Mouse (Mus musculus): ENCODE measurements around the gene Ttc28. TPM values are rescaled to one million over a fixed set of nuclear protein-coding genes. Genes with fewer than 3 reads are reported as not detected.

Ttc28 gene
- total RNA-seq, 2 experiments from 2014 or later: 10.2 to 11.7 TPM

- no peak overlapping the region for H3K4me3 ChIP-seq
- no peak overlapping the region for H3K27ac ChIP-seq
- no peak for TF ChIP-seq CTCF (conservative IDR thresholded peaks at IDR 0.05)
- DNase-seq (ENCODE audit: low spot score in 2 of 2): no peak
These were observed 343.2 kb downstream of the Ttc28 start for GRCm38 (mm10) chr5:111222820-111223219.

DNA sequence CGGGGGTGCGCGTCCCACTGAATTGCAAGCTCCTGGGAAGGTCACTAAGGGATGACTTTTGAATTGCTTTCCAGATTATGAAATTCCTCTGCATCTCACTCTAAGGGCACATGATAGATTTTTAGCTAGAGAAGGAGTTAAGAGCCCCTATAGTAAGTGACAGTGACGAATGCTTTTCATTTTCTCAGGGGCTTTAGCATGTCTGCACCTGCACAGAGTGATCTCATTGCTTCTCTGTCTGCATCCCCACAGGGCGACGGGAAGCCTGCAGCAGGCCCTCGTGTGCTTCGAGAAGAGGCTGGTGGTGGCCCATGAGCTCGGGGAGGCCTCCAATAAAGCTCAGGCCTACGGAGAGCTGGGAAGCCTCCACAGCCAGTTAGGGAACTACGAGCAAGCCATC lies 345.7 kb downstream of the Ttc28 start:
- DNase-seq (ENCODE audit: low spot score in 2 of 2): no peak
- TF ChIP-seq CTCF (conservative IDR thresholded peaks at IDR 0.05): no peak
- Histone ChIP-seq H3K4me3 (no peak overlapping the region), H3K27ac (no peak overlapping the region)

- H3K4me3 ChIP-seq: no peak overlapping the region
- no peak overlapping the region for H3K27ac ChIP-seq
- no peak for DNase-seq (ENCODE audit: low spot score in 2 of 2)
- no peak for TF ChIP-seq CTCF (conservative IDR thresholded peaks at IDR 0.05)
These were observed 346.9 kb downstream of the Ttc28 start for GRCm38 (mm10) chr5:111226486-111226885.

- Histone ChIP-seq H3K4me3 (no peak overlapping the region), H3K27ac (no peak overlapping the region)
- TF ChIP-seq CTCF (conservative IDR thresholded peaks at IDR 0.05): no peak
- DNase-seq (ENCODE audit: low spot score in 2 of 2): no peak
These were observed 348.2 kb downstream of the Ttc28 start for GRCm38 (mm10) chr5:111227850-111228249.

DNA sequence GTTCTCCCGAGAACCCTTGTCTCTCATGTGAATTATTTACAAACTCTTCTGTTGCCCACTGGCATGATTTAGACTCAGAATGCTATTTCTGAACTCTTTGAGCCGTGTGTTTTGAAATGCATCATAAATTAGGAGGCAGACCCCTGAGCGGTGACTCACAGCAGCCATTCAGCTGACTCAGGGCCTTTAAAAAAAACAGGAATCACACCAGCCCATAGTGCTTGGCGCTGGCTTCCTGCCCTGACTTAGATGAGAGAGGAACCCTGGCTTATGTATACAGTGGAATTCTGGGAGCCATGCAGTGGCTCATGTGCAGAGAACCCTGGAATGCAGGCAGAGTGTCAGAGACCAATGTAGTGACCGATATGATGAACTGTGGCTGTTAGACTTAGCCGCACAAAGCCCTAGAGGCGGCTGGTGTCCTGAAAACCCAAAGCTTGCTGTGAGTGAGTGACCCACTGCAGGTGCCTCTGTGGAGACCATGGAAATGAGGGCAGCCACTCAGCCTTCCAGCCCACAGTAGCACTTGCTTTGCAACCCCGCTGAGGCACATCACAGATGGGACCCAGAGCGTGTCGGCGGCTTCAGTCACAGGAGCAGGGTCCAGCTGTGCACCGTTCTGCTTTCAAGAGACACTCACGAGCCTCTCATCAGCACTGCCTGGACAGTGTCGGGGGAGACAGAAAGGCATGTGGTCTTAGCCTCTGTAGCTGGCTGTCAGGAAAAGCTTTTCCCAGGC lies 348.9 kb downstream of the Ttc28 start:
- Histone ChIP-seq H3K27ac (no peak overlapping the region), H3K4me3 (no peak overlapping the region)
- no peak for DNase-seq (ENCODE audit: low spot score in 2 of 2)
- TF ChIP-seq CTCF (conservative IDR thresholded peaks at IDR 0.05): no peak

- no peak for DNase-seq (ENCODE audit: low spot score in 2 of 2)
- TF ChIP-seq CTCF (conservative IDR thresholded peaks at IDR 0.05): no peak
- Histone ChIP-seq H3K4me3 (no peak overlapping the region), H3K27ac (no peak overlapping the region)
These were observed 349.4 kb downstream of the Ttc28 start for GRCm38 (mm10) chr5:111229041-111229394.

DNA sequence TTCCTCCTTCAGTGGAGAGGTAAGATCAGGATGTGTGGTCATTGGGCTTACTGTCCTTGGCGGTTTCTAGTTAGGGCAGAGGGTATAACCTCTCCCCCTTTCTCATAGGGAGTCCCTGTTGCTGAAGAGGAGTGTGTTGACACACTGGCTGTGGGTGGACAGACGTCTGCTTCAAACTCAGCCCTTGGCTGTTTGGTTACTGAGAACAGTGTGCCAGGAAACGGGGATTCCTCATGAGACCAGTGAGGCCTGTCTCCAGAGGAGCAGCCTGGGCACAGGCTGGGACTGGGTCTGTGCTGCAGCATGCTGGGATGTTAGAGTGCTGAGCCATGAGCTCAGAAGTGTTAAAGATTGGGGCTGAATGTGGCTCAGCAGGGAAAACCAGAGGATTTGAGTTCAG lies 350.1 kb downstream of the Ttc28 start:
- no peak for TF ChIP-seq CTCF (conservative IDR thresholded peaks at IDR 0.05)
- Histone ChIP-seq H3K27ac (no peak overlapping the region), H3K4me3 (no peak overlapping the region)
- no peak for DNase-seq (ENCODE audit: low spot score in 2 of 2)

- no peak overlapping the region for H3K27ac ChIP-seq
- DNase-seq (ENCODE audit: low spot score in 2 of 2): no peak
- TF ChIP-seq CTCF (conservative IDR thresholded peaks at IDR 0.05): no peak
These were observed 351.4 kb downstream of the Ttc28 start for GRCm38 (mm10) chr5:111231044-111231443.

GRCm38 (mm10) chr5:111231769-111232168 lies 352.2 kb downstream of the Ttc28 start:
- TF ChIP-seq CTCF (conservative IDR thresholded peaks at IDR 0.05): no peak
- H3K27ac ChIP-seq: no peak overlapping the region
- DNase-seq (ENCODE audit: low spot score in 2 of 2): no peak
- no peak overlapping the region for H3K4me3 ChIP-seq

More at GRCm38 (mm10) chr5:111231044-111231443, 351.4 kb downstream of the Ttc28 start:
- no peak overlapping the region for H3K4me3 ChIP-seq

GRCm38 (mm10) chr5:111233022-111233709 lies 353.6 kb downstream of the Ttc28 start:
- TF ChIP-seq CTCF (conservative IDR thresholded peaks at IDR 0.05): no peak
- no peak for DNase-seq (ENCODE audit: low spot score in 2 of 2)
- no peak overlapping the region for H3K27ac ChIP-seq
- H3K4me3 ChIP-seq: no peak overlapping the region

- Histone ChIP-seq H3K27ac (no peak overlapping the region), H3K4me3 (no peak overlapping the region)
- no peak for TF ChIP-seq CTCF (conservative IDR thresholded peaks at IDR 0.05)
- no peak for DNase-seq (ENCODE audit: low spot score in 2 of 2)
These were observed 355.5 kb downstream of the Ttc28 start for GRCm38 (mm10) chr5:111235131-111235530.

- DNase-seq (ENCODE audit: low spot score in 2 of 2): no peak
- no peak for TF ChIP-seq CTCF (conservative IDR thresholded peaks at IDR 0.05)
- no peak overlapping the region for H3K4me3 ChIP-seq
- no peak overlapping the region for H3K27ac ChIP-seq
These were observed 357.6 kb downstream of the Ttc28 start for GRCm38 (mm10) chr5:111237176-111237636.

GRCm38 (mm10) chr5:111239223-111239622 lies 359.6 kb downstream of the Ttc28 start:
- no peak for TF ChIP-seq CTCF (conservative IDR thresholded peaks at IDR 0.05)
- H3K27ac ChIP-seq: no peak overlapping the region
- no peak overlapping the region for H3K4me3 ChIP-seq
- no peak for DNase-seq (ENCODE audit: low spot score in 2 of 2)
